Mouse (Mus musculus) adrenal gland, adult 18-20 months (tissue): ENCODE results near the gene Trove2. TPM values are rescaled to one million over a fixed set of nuclear protein-coding genes. Genes with fewer than 3 reads are reported as not detected.

Experiments
- DNase-seq, 2 experiments: peaks; one replicate each; pipeline ENCODE4 v3.0.0; 2021 to 2022; ENCODE audit warnings: low spot score in 2 of 2
- long read RNA-seq, 2 experiments: library from polyadenylated mRNA; stranded (forward); transcript quantifications; one replicate each; pipeline ENCODE4 v2.0.0; 2021
- total RNA-seq, 2 experiments: library from RNA; stranded (reverse); gene quantifications; 1 replicate in 1 of 2; 2 replicates in 1 of 2; pipeline ENCODE4 v1.2.3; 2021

The Trove2 gene
- total RNA-seq, result 10 to 100 TPM; 13.1 to 13.2 TPM
- long read RNA-seq, experiment 1, full-length matches to known transcripts, result 9 of 11 reads
- long read RNA-seq, experiment 1, partial matches to known transcripts, result 1 of 11 reads
- long read RNA-seq, experiment 1, other reads (novel, unspliced or antisense), result 1 of 11 reads
- long read RNA-seq, experiment 2, full-length matches to known transcripts, result 29 of 34 reads
- long read RNA-seq, experiment 2, partial matches to known transcripts, result 1 of 34 reads
- long read RNA-seq, experiment 2, other reads (novel, unspliced or antisense), result 4 of 34 reads

GRCm38 (mm10) chr1:143776446-143777411, at the start of gene Trove2, which contains the start of gene Uchl5:
TSS of gene Trove2 (minus strand) at chr1:143777068.
TSS of gene Uchl5 (plus strand) at chr1:143777272.
- peak; percentile 97 to 99 for DNase-seq

DNA sequence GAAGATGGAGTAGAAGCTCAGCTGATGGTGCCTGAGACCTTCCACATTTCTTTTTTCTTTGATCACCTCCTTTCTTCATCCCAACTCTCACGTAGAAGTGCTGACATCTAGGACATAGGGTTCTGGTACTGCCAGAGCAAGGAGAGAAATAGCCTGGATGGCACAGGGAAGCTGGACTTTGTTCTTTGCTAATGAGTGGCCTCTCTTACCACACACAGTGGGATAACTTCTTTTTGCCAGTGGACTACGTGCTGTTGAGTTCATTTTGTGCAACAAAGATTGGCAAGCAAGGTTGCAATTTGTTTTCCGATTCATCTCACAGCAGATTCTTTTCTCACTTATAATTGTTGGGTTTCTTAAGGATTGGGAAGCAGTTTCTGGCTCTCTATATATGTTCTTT, 45.8 kb upstream of the Trove2 start:
- DNase-seq, result no peak

GRCm38 (mm10) chr1:143820096-143820877, 43.4 kb upstream of the Trove2 start:
- no peak for DNase-seq

DNA sequence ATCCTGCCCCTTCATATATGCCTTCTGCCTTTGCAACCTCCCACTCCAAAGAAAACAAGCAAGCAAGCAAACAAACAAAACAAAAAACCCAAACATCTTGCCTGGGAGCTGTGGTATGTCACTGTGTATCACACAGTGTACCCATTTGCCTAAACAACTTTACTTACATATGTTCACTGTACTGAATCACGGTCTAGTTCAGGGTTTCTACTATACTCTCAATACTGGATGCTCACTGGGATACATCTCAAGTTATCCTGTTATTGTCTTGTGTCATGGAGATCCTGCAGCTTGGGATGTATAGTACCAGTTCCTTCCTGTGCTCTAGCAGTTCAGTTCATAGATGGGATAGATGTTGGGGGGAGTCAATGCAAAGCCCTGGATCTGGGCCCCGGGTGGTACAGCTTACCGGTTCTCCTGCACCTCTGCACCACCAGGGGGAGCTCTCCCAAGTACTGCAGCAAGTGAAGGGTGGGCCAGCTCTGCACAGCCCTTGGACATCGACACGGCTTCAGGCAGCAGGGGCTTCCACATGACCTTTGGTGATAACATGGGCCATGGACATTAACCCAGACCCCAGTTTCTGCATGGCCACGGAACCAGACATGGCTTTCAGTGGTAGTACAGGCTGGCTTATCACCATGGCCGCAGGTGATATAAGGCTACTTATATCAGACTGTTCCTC, 37.0 kb upstream of the Trove2 start:
- DNase-seq, result peak; percentile 82 to 83

- no peak for DNase-seq
These were observed 32.2 kb upstream of the Trove2 start for GRCm38 (mm10) chr1:143809062-143809461.

DNA sequence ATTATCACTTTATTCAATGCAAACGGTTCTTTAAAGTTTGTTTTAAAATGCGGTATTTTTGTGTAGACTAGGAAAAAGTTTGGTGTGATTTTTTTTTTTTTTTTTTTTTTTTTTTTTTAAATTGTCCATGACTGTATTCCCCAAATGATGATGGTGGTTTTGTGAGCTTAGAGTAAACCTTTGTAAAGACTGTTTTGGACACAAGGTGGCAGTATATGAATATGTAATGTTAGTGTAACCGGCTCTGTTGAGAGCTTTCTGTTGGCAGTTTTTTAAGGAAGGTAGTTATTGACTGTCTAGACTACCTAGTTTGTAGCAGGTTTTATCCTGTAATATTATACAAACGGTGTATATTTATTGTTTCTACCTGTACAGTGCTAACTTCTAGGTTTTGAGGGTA, 26.7 kb upstream of the Trove2 start:
- no peak for DNase-seq

DNA sequence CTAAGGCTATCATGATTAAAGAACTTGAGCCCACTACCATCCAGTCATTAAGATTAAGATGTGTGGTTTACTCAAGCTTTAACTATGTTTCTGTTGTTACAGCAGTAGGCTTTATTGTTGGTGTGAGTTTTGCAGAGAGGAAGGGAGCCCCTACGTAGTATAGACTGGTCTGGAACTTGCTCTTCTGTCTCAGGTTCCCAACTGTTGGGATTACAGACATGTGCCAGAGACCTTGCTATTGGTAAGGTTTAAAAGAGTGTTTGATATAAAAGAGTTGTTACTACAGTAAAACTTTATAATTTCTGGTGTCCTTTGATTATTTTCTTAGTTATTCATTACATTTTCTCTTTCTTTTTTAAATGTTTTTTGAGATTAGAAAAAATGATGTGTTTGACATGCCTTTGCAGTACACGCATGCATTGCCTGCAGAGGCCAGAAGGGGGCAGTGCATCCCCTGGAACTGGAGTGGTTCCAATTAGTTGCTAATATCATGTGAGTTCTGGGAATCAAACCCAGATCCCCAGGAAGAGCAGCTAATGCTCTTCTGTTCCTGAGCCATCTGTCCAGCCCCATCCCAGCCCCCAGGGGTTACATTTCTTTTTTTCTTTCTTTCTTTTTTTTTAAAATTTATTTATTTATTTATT, 11.8 kb upstream of the Trove2 start:
- DNase-seq, result peak; percentile 40 to 63

GRCm38 (mm10) chr1:143777558-143778218, 820 bp upstream of the Trove2 start:
- peak in 1 of 2 experiments; percentile 38 for DNase-seq

GRCm38 (mm10) chr1:143773909-143774308, 3.0 kb downstream of the Trove2 start:
- no peak for DNase-seq

- no peak for DNase-seq
These were observed 3.8 kb downstream of the Trove2 start for GRCm38 (mm10) chr1:143773082-143773481.

DNA sequence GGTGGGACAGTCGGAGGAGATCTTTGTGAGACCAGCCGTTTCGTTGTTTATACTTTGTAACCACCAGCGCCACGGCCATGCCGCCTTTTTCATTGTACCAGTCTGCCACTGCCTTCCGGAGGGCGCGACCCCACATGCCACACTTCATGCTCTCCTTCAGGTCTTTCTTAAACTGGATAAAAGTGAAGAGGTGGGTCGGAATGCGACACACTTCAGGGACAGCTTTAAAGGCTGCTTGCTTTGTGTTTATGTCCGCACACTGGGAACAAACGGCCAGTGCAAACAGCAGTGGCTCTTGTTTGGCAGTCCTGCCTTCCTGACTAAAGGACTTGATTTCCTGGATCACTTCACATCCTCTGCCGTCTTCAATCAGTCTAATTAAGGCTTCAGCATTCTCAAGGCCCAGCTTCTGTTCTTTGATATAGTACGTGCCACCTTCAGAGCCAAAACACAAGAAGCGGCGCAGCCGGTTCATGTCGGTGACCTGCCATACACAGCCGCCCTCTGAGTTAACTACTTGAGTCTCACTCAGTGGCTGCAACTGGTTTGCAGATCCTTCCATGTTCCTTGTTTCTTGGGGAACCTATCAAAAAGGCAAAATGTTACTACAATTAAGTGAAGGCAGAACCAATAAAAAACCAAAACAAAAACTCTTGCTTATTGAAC, 6.3 kb downstream of the Trove2 start:
- DNase-seq, result no peak

- DNase-seq, result no peak
These were observed 10.6 kb downstream of the Trove2 start for GRCm38 (mm10) chr1:143766238-143766637.

DNA sequence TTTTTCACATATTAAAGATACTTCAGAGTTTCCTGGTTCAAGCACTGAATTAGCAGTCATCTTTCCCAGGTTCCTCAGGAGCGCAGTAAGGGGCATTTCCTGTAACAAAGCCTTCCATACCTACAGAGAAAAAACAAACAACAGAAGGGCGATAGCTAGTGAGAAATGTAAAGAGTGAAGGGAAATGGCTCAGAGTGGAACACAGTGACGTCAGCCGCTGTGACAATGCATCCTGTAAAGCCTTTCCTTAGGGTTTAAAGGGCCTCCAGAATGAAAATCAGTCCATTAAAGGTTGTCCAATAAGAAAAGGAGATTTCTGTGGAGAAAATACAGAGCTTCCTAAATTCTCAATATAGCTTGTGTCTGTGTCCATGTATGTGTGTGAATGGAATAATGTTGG, 11.1 kb downstream of the Trove2 start:
- no peak for DNase-seq

- DNase-seq, result no peak
These were observed 12.4 kb downstream of the Trove2 start for GRCm38 (mm10) chr1:143764443-143764842.

DNA sequence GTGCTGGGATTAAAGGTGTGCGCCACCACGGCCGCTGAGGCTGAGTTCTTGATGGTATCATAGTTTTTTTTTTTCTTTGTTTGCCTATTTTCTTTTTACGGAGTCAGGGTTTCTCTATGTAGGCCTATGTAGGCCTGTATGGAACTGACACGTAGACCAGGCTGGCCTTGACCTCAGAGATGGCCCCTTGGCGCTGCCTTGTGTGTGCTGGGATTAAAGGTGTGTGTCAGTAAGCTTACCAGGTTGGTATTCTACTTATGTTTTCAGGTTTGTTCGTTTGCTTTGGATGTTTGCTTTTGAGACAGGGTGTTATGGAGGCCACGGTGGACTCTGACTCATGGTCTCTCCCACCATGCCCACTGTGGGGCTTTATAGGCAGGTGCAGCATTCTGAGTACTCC, 14.7 kb downstream of the Trove2 start:
- DNase-seq, result no peak

- DNase-seq, result no peak
These were observed 31.0 kb downstream of the Trove2 start for GRCm38 (mm10) chr1:143745871-143746270.

DNA sequence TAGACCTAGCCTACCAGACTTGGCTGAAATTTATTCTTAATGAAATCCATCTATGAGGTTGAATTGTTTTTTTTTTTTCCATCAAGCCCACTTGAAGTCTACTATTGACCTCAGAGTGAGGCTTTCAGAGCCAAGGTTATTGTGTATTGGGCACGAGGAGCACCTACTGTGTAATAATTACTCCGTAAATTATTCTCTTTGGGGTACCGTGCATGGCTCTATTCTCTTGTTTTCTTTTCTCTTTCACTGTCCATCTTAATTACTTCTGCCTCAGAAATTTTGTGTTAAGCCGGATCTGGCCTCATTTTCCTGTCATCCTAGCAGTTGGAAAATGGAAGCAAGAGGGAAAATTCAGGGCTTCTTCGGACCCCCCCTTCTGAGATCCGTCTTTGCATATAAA, 34.7 kb downstream of the Trove2 start:
- no peak for DNase-seq

DNA sequence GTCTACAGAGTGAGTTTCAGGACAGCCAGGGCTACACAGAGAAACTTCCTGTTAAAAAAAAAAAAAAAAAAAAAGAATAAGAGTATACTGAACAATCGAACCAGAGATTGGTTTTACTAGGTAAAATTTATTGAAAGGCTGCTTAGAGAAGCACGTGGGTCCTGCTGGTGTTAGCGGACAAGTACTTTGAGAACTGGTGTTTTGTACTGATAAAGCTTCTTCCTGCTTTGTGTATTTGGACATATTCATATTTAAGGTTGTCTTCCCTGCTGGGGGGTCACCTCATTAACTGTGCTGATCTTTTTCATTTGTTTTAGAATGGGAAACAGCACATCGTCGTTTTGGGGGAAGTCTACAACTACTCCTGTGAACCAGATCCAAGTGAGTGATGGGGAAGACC, 35.5 kb downstream of the Trove2 start:
- no peak for DNase-seq

- DNase-seq, result no peak
These were observed 36.3 kb downstream of the Trove2 start for GRCm38 (mm10) chr1:143740581-143740980.
